Mouse (Mus musculus) embryo, embryonic 9.5 days (tissue): ENCODE results near the gene Ccdc122.
"Not testable (repeated sequence)": the region's sequence is repeated elsewhere in the genome, so short reads cannot be mapped to it uniquely, and the experiment has no call there.

Source experiments
- DNase-seq: peaks from one replicate; pipeline ENCODE4 v3.0.0-alpha.2; 2017; ENCODE audit errors: extremely low spot score

Ccdc122 gene

GRCm38 (mm10) chr14:77036226-77037046, at the start of gene Ccdc122, which contains the start of gene Lacc1:
TSS of gene Ccdc122 (plus strand) at chr14:77036772.
TSS of gene Lacc1 (minus strand) at chr14:77036904.
- peak; percentile 86 for DNase-seq

DNA sequence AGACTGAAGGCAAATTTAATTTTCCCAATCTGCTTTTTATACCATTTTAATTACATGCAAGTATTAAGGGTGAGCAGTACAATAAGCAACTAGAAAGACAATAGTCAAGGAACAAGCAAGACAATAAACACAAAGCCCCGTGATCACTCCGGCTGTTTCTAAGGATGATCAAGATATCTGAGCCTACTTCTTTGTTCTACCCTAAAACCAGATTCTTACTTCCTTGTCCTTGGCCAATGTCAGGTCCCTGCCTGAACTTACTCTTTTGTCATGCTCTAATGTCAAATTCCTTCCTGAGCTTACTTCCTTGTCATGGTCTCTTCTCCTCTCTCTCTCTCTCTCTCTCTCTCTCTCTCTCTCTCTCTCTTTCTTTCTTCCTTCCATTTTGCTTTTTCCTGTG, 46.2 kb upstream of the Ccdc122 start:
- not testable (repeated sequence) for DNase-seq

- DNase-seq: peak; percentile 20
Observed at GRCm38 (mm10) chr14:77004740-77005139, 31.8 kb upstream of the Ccdc122 start.

DNA sequence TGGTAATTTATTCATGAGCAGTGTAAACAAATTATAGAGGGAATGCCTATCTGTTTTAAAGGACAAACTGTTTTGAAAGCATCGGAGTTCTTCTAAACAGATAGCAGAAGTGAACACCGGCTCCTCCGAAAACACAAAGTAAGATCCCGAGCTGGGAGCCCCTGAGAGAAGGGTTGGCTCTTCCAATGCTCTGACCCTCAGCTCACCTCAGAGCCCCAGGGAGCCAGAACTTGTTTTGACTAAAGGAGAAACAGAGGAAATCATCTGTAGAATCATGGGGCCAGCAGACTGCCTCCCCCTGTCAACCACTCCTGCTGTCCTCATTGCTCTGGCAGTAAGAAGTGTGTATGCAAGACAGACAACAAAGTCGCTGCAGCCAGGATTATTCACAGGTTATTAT, 31.0 kb upstream of the Ccdc122 start:
- DNase-seq: no peak

GRCm38 (mm10) chr14:77008238-77008637, 28.3 kb upstream of the Ccdc122 start:
- DNase-seq: peak; percentile 75

DNA sequence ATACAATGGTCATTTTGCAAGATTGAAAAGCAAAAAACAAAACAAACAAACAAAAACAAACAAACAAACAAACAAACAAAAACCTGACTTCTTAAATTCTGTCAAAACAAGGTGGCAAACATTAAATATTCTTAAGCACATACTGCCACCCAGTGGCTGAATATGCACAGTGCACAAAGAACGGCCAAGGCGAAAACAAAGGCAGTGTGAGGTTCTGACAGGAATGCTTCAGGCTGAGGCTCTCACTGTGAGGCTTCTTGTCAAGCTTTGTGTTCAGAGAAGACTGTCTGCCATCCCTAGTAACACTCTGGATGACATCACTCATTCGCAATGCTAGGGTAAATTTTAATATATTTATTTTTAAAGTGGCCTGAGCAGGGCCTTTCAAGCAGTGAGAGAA, 24.8 kb upstream of the Ccdc122 start:
- peak; percentile 78 for DNase-seq

DNA sequence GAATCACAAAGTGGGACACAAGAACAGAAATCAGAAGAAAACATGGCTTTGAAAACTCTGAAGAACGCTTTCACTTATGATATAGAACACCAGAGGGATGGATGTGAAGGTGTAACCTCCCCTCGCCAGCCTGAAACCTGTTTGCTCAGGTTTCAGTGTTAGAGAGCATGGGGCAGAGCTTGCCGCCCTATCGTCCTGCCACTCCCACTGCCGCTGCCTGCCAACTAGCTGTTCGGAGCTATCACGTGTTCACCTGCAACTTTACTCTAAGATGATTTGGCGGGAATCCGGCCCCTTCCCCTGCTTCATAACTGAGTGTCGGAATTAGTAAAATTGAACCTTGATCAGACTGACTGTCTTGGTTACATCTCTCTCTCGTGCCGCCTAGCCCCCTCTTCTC, 19.8 kb upstream of the Ccdc122 start:
- not testable (repeated sequence) for DNase-seq

- DNase-seq: no peak
Observed at GRCm38 (mm10) chr14:77017211-77017610, 19.4 kb upstream of the Ccdc122 start.

DNA sequence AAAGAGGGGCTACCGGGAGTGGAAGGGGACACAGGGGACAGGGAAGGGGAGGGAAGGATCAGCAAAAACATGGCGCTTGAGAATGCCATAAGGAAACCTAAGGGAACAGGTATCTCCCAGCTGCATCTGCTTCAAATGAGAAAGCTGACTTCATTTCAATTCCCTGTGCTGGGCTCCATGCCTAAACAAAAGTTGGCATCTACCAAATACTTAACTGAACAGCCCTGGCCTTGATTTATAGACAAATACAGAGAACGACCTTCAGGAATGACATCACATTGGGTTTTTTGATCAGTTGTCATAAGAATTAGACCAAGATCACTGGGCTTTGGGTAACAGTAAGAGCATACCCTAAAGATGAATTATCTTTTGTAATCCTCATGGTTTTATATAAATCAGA, 12.1 kb upstream of the Ccdc122 start:
- DNase-seq: no peak

GRCm38 (mm10) chr14:77029319-77030054, 7.1 kb upstream of the Ccdc122 start:
- no peak for DNase-seq

GRCm38 (mm10) chr14:77030808-77031207, 5.8 kb upstream of the Ccdc122 start:
- no peak for DNase-seq

DNA sequence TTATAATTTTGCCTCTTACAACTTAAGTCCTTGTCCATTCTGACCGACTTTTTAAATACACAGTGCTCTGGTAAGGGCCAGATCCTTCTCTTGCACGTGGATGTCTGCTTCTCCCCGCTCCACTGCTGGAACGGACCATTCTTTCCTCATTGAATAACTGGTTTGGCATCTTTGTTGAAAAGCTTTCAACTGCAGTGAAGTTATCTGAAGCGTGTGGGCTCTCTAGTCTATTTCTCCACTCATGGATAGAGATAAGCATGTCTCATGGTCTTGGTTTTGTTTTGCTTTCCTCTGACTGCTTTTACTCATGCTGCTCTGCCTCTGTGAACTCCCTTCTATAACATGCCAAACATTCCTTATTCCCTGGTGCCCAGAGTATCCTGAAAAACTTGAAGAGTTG, 4.1 kb upstream of the Ccdc122 start:
- DNase-seq: no peak

DNA sequence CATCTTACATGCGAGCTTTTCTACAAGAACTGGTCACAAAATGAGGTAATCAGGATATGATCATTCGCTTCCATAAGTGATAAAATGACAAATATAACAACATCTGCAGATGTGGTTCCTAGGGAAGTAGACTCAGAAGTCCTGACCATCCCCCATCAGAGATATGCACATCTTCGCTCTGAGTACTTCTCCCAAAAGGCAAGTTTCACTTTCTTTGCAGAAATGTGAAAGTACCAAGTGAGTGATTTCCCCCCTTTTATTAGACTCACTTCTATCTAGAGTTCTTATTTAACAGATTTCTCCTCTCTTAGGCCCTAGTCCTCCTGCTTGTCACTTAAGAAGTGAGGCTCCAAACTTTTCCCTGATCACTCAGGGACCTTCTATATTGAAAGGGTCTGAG, 3.2 kb upstream of the Ccdc122 start:
- no peak for DNase-seq

DNA sequence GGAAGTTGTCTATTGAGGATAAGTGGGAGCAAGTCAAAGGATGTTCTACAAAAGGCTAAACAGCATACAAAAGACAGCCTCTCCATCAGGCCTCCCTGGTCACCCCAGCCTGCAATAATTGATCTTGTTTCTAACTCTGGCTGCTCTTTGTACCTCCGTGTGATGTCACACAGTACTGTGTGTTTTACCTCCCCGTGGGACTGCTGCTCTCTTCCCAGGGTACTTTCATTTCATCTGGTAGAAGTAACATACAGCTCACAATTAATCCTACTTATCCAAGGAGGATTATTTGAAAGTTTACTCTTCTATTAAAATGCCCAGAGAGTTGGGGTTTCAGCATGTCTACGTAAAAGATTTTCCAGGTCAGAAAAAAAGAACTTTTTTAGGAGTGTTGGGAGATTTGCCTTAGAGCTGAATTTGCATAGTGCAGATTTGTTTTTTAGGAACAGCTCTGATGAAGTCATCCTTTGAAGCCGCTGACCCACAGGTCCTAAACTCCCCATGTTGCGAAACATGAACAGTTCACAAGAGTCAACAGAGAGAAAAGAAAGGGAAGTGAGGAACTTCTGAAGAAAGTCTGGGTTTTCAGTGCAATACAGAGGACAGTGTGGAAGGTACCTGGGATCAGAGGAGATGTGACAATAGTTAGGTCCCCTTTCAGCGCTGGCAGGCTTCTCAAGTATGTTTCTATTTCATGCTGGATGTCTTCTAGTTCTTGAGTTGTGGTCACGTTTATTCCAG, 2.2 kb upstream of the Ccdc122 start:
- no peak for DNase-seq

GRCm38 (mm10) chr14:77034970-77035369, 1.6 kb upstream of the Ccdc122 start:
- DNase-seq: no peak

GRCm38 (mm10) chr14:77037330-77037729, 758 bp downstream of the Ccdc122 start:
- DNase-seq: no peak

DNA sequence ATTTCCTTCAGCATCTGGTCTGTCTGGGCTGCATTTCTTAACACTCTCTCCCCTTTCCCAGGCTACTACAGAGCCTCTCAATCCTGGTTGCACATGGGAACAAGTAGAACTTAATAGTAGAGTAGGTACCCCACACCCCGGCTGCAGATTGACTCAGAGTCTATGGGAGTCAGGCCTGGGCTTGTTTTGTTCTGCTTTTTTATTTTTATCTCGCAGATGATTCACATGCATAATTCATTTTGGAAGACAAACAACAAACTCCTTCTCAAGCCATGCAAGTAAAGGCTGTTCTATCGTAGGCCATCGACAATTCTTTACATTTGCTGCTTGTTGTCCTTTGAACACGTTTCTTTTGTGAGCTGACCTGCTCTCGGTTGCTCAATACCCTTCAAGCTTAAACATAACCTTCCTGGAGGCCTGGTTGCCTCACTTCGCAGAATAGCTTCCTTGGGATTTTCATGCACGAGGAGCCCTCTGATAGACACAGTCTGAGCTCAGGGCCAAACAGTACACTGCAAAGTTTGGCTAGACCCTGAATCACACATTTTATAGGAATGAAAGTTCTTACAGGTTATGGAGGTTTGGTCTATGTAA, 1.4 kb downstream of the Ccdc122 start:
- DNase-seq: no peak

DNA sequence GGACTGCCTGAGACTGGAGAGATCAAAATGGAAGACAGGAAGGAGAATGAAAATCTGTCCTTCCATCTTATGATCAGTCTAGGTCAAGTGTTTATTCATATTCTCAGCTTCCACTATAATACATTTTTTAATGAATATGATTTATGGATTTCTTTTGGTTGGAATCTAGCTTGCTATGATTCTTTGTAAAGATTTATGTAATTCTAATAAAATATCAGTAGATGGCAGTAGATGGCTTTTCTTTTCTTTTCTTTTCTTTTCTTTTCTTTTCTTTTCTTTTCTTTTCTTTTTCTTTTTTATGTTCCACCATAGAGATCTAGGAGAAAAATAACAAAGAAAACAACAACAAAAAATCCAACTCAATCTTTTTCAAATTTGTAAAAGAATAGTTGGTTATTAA, 16.7 kb downstream of the Ccdc122 start:
- no peak for DNase-seq

DNA sequence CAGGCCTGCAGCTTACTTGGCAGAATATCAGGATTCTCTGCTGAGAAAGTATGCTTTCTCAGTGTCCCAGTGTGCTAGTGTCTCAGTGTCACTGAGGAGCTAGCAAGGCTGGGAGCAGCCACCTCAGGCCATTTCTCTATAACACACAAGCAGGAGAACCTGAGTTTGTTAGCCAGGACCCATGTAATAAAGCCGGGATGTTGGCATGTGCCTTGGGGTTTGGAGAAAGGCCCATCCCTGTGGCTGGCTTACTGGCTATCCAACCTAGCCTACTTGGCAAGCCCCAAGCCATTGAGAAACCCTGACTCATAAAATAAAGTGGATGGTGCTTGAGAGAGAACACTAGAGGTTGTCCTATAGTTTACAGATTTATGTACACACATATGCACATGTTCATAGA, 32.8 kb downstream of the Ccdc122 start:
- no peak for DNase-seq

GRCm38 (mm10) chr14:77081248-77081647, 44.7 kb downstream of the Ccdc122 start:
- no peak for DNase-seq

GRCm38 (mm10) chr14:77100285-77100684, 63.7 kb downstream of the Ccdc122 start:
- no peak for DNase-seq

GRCm38 (mm10) chr14:77110622-77111021, 74.0 kb downstream of the Ccdc122 start:
- DNase-seq: not testable (repeated sequence)
